Mouse (Mus musculus): ENCODE data around the gene Abcc5. TPM values are rescaled to one million over a fixed set of nuclear protein-coding genes. Genes with fewer than 3 reads are reported as not detected.

The Abcc5 gene
- polyA plus RNA-seq, 1 experiment from 2014 or later = 77.0 TPM

DNA sequence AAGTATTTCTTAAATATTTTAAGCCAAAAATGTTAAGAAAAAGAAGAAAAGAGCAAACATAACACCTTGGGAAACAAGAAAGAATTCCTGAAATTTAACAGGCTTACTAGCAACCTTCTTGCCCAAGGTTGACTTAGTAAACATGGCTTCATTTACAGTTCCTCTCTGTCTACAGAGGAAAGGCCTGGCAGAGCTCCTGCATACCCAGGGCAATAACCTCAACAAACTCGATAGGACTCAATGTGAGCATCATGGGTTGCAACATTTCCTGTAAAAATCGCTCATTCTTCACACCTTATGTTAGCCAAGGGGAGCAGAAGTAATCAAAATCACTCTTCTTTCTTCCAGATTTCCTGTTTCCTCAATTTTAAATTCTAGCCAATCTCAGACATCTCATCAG, 8.1 kb downstream of the Abcc5 start:
- 79% methylated on average over 2 of the region's 2 CpGs for WGBS
- Histone ChIP-seq H3K27me3 (no peaks in the 10 kb centered on the region), H3K27ac (no peak overlapping the region), H3K4me2 (no peak overlapping the region), H3K9me3 (no peaks in the 10 kb centered on the region), H3K4me1 (no peaks in the 10 kb centered on the region), H3K9ac (no peak overlapping the region), H3K36me3 (peaks cover 22% of the 10 kb centered on the region), H3K4me3 (no peak overlapping the region)
- ATAC-seq (ENCODE audit: insufficient number of reproducible peaks, insufficient read depth, low FRiP score, low TSS enrichment, low read depth) = no peak

DNA sequence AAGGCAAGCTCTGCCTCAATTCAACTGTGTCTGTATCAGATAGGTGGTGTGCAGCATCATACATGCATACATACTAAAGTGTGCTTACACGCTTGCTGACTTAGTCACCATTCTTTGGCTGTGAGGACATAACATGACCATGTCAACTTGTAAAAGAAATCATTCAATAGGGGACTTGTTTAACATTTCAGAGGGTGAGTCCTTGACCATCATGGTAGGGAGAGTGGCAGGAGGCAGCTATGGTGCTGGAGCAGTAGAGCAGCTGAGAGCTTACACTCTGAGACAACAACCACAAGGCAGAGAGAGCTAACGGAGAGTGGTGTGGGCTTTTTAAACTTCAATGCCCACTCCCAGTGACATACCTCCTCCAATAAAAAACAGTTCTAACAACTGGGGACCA, 9.9 kb downstream of the Abcc5 start:
- Histone ChIP-seq H3K9ac (no peak overlapping the region), H3K36me3 (peaks cover 23% of the 10 kb centered on the region), H3K27ac (no peak overlapping the region), H3K4me2 (no peak overlapping the region), H3K27me3 (no peaks in the 10 kb centered on the region), H3K4me3 (no peak overlapping the region), H3K9me3 (no peaks in the 10 kb centered on the region), H3K4me1 (0 out of 2 replicates have a peak, but pooled peaks cover 2% of the 10 kb centered on the region)
- no peak for ATAC-seq (ENCODE audit: insufficient number of reproducible peaks, insufficient read depth, low FRiP score, low TSS enrichment, low read depth)
- WGBS = 93% methylated on average over 2 of the region's 2 CpGs

DNA sequence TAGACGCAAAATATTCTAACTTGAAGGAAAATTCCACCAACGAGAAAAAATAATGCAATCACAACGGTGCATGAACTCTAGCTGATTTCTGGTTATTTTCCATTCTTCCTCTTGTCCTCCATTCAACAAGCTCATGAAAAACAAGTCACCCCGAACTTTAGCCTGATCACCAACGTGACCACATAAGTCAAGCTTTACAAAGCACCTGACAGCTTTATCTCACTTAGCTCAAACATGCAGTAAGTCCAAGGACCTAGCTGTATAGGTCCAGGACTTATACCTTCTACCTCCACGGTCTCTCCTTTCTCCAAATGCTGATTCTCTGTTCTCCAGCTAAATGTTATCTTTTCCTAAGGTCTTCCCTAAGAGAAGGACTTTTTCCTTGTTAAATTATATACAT, 10.4 kb downstream of the Abcc5 start:
- Histone ChIP-seq H3K27me3 (no peaks in the 10 kb centered on the region), H3K4me3 (no peak overlapping the region), H3K4me1 (0 out of 2 replicates have a peak, but pooled peaks cover 2% of the 10 kb centered on the region), H3K9me3 (no peaks in the 10 kb centered on the region), H3K4me2 (no peak overlapping the region), H3K27ac (no peak overlapping the region), H3K36me3 (peaks cover 19% of the 10 kb centered on the region), H3K9ac (no peak overlapping the region)
- ATAC-seq (ENCODE audit: insufficient number of reproducible peaks, insufficient read depth, low FRiP score, low TSS enrichment, low read depth) = no peak
- WGBS = 90% methylated on average over 6 of the region's 6 CpGs

DNA sequence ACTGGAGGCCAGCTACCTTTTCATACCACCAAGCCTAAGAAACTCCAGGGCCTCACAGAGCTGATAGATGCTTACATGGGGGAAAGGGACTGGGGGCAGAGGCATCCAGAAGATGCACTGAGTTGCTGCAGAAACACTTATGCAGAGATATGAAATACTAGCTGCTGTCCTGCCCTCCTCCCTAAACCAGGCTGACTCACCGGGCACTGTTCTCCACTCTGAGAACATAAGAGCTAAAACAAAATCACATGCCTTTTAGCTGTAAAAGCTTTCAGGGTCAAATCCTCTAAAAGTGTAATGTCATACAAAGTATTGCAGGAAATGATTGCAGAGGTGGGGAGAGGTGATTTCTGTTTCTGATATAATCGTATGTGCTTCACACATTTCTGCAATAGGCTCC, 11.0 kb downstream of the Abcc5 start:
- Histone ChIP-seq H3K9me3 (no peaks in the 10 kb centered on the region), H3K4me2 (no peak overlapping the region), H3K27ac (no peak overlapping the region), H3K36me3 (peaks cover 18% of the 10 kb centered on the region), H3K9ac (no peak overlapping the region), H3K27me3 (no peaks in the 10 kb centered on the region), H3K4me1 (0 out of 2 replicates have a peak, but pooled peaks cover 2% of the 10 kb centered on the region), H3K4me3 (no peak overlapping the region)
- WGBS = 78% methylated on average over 2 of the region's 2 CpGs
- ATAC-seq (ENCODE audit: insufficient number of reproducible peaks, insufficient read depth, low FRiP score, low TSS enrichment, low read depth) = no peak

DNA sequence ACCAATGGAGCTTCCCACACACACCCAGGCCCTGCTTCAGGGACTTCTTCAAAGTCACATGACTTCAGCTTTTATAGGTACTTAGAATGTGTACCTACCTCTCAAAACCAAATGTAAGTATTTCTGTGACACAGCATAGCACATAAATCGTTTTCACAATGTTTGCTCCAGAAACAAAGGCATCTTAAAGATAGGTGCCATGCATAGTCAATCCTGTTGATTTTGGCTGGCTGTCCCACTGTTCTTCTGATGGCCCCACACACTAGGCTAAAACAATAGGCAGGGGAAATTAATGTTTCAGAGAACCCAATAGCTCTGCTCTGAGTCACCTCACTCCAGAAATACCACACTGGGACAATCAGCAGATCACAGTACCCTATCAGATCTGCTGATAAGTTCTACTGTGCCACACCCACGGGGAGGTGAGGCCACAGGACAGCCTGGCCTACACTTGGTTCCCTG, 12.3 kb downstream of the Abcc5 start:
- Histone ChIP-seq H3K27me3 (no peaks in the 10 kb centered on the region), H3K4me1 (0 out of 2 replicates have a peak, but pooled peaks cover 2% of the 10 kb centered on the region), H3K4me3 (no peak overlapping the region), H3K4me2 (no peak overlapping the region), H3K36me3 (peaks cover 17% of the 10 kb centered on the region), H3K9ac (no peak overlapping the region), H3K9me3 (no peaks in the 10 kb centered on the region), H3K27ac (no peak overlapping the region)
- ATAC-seq (ENCODE audit: insufficient number of reproducible peaks, insufficient read depth, low FRiP score, low TSS enrichment, low read depth) = no peak
- 81% methylated on average over 2 of the region's 2 CpGs for WGBS

DNA sequence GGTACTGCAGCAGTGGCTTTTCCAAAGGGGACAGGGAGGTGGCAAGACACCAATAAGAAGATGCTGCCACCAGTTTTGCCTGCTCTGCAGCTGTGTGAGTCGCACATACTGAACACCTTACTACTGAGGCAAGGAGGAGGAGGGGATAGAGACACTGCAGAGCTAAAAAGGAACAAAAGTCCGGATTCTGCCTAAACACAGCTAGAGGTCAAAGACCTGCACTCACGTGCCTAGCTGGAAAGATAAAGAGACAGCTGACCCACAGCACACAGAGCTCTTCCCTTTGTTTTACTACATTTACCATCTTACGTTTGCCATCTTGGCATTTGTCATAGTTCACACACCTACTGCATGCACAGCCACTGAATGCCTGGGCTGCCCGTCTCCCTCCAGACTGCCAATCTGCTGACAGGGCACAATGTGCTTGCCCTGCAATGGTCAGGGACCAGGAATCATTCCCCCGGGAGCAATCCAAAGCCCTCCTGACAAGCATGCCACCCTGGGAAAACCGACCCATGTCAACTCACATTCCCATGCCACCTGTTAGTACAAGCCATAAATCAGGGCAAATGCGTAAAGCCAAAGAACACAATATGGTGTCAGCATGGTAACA, 14.1 kb downstream of the Abcc5 start:
- Histone ChIP-seq H3K9ac (no peak overlapping the region), H3K27me3 (no peaks in the 10 kb centered on the region), H3K27ac (no peak overlapping the region), H3K4me1 (0 out of 2 replicates have a peak, but pooled peaks cover 2% of the 10 kb centered on the region), H3K4me2 (no peak overlapping the region), H3K9me3 (no peaks in the 10 kb centered on the region), H3K4me3 (no peak overlapping the region), H3K36me3 (peaks cover 10% of the 10 kb centered on the region)
- ATAC-seq (ENCODE audit: insufficient number of reproducible peaks, insufficient read depth, low FRiP score, low TSS enrichment, low read depth) = no peak
- WGBS = 90% methylated on average over 8 of the region's 8 CpGs

DNA sequence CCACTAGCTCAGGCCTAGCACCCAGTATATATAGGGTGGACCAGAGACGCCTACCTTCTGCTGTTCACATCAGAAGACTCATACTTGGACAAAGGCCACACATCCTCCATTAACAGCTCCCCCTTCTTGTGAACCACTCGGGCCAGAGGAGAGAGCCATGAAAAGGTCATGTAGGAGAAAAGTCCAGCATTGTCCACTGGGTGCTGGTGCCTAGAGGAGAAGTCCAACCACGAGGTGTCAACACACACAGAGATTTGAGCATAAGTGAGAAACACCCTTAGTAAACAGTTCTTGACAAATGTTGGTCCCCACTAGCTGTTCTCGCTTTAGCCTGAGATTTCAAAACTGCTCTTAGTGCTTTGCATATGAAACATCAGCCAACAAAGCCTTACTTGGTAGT, 20.9 kb downstream of the Abcc5 start:
- no peak overlapping the region for H3K9ac ChIP-seq
- WGBS = 89% methylated on average over 4 of the region's 4 CpGs
- no peaks in the 10 kb centered on the region for H3K4me1 ChIP-seq
- no peak overlapping the region for H3K27ac ChIP-seq
- no peaks in the 10 kb centered on the region for H3K9me3 ChIP-seq
- no peak for ATAC-seq (ENCODE audit: insufficient number of reproducible peaks, insufficient read depth, low FRiP score, low TSS enrichment, low read depth)
- no peak overlapping the region for H3K4me3 ChIP-seq
- no peaks in the 10 kb centered on the region for H3K27me3 ChIP-seq
- H3K4me2 ChIP-seq = no peak overlapping the region
- H3K36me3 ChIP-seq = peaks cover 33% of the 10 kb centered on the region

DNA sequence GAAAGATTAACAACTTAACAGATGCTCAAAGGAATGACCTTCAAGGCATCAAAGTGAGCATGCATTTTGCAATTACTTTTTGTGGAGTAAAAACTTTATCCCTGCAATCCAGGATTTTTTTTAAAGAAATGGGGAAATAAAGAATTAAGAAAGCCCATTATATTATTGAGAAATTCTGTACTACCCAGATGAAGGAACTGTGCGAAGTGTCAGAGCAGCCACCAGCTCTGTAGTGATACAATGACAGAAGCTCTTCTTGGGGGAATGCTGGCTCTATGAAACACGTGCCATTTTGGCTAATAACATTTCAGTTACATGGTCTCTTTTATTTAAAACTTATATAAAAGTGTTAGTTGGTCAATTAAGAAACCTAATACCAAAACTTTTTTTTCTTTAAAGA, 22.9 kb downstream of the Abcc5 start:
- Histone ChIP-seq H3K4me3 (no peak overlapping the region), H3K36me3 (peaks cover 52% of the 10 kb centered on the region), H3K27ac (no peak overlapping the region), H3K4me1 (no peaks in the 10 kb centered on the region), H3K4me2 (no peak overlapping the region), H3K9ac (no peak overlapping the region), H3K9me3 (no peaks in the 10 kb centered on the region), H3K27me3 (no peaks in the 10 kb centered on the region)
- WGBS = 93% methylated on average over 2 of the region's 2 CpGs
- no peak for ATAC-seq (ENCODE audit: insufficient number of reproducible peaks, insufficient read depth, low FRiP score, low TSS enrichment, low read depth)

DNA sequence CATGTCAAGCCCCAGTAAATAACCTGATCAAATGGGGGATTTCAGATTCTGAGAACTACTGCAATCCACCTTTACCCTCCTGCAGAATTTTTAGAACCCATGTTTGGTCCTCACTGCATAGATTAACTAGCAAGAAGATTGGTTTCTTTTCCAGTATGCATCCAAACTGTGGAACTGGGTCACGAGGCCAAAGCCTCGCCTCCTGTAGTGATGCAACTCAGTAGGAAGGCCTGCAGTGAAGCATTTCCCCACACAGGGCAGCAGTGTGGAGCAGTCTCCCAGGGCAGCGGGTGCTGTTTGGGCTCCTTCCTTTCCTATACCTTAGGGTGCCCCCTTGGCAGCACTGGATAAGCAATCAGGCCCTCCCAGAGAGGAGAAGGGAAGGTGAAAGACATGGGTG, 24.6 kb downstream of the Abcc5 start:
- no peaks in the 10 kb centered on the region for H3K4me1 ChIP-seq
- H3K4me3 ChIP-seq = no peak overlapping the region
- WGBS = 84% methylated on average over 3 of the region's 3 CpGs
- no peak for ATAC-seq (ENCODE audit: insufficient number of reproducible peaks, insufficient read depth, low FRiP score, low TSS enrichment, low read depth)
- H3K9ac ChIP-seq = no peak overlapping the region
- peaks cover 64% of the 10 kb centered on the region for H3K36me3 ChIP-seq
- H3K27ac ChIP-seq = no peak overlapping the region
- no peaks in the 10 kb centered on the region for H3K9me3 ChIP-seq
- no peak overlapping the region for H3K4me2 ChIP-seq
- H3K27me3 ChIP-seq = no peaks in the 10 kb centered on the region

DNA sequence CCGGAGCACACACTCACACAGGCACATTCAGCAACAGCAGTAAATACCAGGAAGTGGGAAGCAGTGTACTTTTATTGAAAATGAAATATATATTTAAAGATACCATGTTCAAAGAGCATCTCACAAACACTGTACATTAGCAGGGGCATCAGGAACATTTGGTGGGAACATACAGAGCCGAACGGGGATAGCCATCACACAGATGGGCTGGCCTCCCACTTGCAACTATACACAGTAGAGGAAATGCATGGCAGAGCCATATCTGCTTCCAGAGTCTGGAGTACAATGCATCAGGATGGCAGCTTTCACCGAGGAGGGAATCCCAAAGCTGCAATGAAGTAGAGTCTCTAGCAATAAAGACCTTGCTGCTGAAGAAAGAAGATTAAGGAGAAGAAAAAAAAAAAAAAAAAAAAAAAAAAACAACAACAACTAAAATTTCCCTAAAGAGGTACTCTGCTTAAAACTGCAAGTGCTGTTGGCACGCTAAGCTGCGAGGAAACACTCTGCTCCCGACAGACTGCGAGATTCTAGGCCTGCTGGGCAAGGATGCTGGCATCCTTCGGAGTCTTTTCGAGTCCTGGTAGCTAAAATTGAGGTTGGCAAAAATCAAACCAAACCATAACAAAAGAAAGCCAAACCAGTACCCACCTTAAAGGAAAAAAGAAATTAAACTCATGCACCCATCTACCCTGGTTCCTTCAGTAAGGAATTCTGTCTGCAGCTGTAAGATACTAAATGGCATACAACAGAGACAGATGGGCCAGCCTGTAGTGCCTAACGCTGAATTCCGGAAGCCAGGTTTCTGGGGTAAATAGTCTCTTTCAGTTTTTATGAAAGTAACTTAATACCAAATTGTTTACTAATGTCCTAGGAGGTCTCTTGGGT, 25.2 kb downstream of the Abcc5 start:
- H3K27ac ChIP-seq = no peak overlapping the region
- H3K4me1 ChIP-seq = no peaks in the 10 kb centered on the region
- H3K27me3 ChIP-seq = no peaks in the 10 kb centered on the region
- H3K4me3 ChIP-seq = no peak overlapping the region
- H3K36me3 ChIP-seq = peaks cover 69% of the 10 kb centered on the region
- H3K9ac ChIP-seq = no peak overlapping the region
- no peak overlapping the region for H3K4me2 ChIP-seq
- H3K9me3 ChIP-seq = no peaks in the 10 kb centered on the region
- ATAC-seq (ENCODE audit: insufficient number of reproducible peaks, insufficient read depth, low FRiP score, low TSS enrichment, low read depth) = no peak
- 91% methylated on average over 12 of the region's 12 CpGs for WGBS

DNA sequence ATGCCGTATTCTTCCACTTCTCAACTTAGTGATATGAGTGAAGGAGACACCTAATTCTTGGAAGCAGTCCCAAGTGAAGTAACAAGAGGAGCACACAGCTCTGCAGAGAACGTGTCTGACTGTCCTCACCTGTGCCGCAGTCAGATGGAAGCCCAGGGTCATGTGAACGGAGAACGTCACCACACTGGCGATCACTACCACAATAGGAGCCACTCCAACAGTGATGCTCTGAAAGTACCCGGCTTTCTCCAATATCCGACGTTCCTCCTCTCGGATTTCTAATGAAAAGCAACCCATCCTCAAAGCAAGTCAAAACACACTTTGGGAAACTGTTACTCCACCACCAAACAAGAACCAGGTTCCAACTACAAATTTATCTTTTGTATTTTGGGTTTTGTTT, 29.3 kb downstream of the Abcc5 start:
- Histone ChIP-seq H3K9me3 (no peaks in the 10 kb centered on the region), H3K4me2 (no peak overlapping the region), H3K9ac (no peak overlapping the region), H3K4me3 (no peak overlapping the region), H3K36me3 (peaks cover 72% of the 10 kb centered on the region), H3K4me1 (no peaks in the 10 kb centered on the region), H3K27ac (no peak overlapping the region), H3K27me3 (no peaks in the 10 kb centered on the region)
- ATAC-seq (ENCODE audit: insufficient number of reproducible peaks, insufficient read depth, low FRiP score, low TSS enrichment, low read depth) = no peak
- WGBS = 85% methylated on average over 10 of the region's 10 CpGs
